Mouse (Mus musculus) adrenal gland, adult 18-20 months (tissue): Measurements from ENCODE around the gene Tmem236. TPM values are rescaled to one million over a fixed set of nuclear protein-coding genes. Genes with fewer than 3 reads are reported as not detected.

ENCODE experiments used
- DNase-seq, 2 experiments: peaks; one replicate each; pipeline ENCODE4 v3.0.0; 2021 to 2022; ENCODE audit warnings: low spot score in 2 of 2
- microRNA-seq, 2 experiments: library from miRNA; unstranded; fragments of <30 nt; microRNA quantifications; one replicate each; pipeline ENCODE4 v1.2.0; 2021; ENCODE audit warnings: borderline number of aligned reads in 2 of 2
- total RNA-seq, 2 experiments: library from RNA; stranded (reverse); gene quantifications; 1 replicate in 1 of 2; 2 replicates in 1 of 2; pipeline ENCODE4 v1.2.3; 2021

Tmem236 gene
- total RNA-seq, 2 experiments from 2014 or later, result not detected

DNA sequence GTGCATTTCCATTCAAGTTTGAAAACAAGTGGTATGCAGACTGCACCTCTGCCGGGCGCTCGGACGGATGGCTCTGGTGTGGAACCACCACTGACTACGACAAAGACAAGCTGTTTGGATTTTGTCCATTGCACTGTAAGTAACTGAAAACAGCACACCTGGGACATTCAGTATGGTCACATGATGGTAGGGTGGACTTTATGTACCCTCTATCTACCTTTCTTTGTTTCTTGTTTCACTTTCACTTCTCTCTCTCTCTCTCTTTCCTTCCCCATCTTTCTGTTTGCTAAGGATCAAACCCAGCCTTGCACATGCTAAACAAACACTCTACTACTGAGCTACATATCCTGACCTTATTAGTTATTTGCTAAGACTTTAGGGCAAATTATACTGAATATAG lies 69.8 kb downstream of the Tmem236 start:
- no peak for DNase-seq

DNA sequence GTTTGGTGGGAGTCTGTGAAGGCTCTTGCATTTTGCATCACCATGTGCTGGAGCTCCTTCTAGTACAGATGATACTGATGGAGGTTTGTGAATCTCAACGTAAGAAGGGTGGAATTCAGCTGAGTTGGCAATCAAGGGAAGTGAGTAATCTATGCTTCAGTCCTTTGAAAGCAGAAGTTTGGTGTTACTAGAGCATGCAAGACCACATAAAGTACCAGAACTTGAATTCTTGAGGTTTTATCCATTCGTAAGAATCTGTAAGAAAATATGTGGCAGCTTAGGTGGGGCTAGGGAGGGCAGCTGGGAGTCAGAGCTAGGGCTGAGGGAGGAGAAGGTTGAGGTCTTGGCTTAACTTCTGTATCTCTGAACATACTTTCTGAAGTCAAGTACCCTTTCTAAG lies 70.3 kb downstream of the Tmem236 start:
- no peak for DNase-seq

GRCm38 (mm10) chr2:14249839-14250564 lies 75.7 kb downstream of the Tmem236 start:
- no peak for DNase-seq

- DNase-seq, result no peak
Observed at GRCm38 (mm10) chr2:14251938-14252337, 77.6 kb downstream of the Tmem236 start.

GRCm38 (mm10) chr2:14258345-14258850 lies 84.1 kb downstream of the Tmem236 start:
- DNase-seq, result no peak

GRCm38 (mm10) chr2:14262090-14262489 lies 87.8 kb downstream of the Tmem236 start:
- no peak for DNase-seq

DNA sequence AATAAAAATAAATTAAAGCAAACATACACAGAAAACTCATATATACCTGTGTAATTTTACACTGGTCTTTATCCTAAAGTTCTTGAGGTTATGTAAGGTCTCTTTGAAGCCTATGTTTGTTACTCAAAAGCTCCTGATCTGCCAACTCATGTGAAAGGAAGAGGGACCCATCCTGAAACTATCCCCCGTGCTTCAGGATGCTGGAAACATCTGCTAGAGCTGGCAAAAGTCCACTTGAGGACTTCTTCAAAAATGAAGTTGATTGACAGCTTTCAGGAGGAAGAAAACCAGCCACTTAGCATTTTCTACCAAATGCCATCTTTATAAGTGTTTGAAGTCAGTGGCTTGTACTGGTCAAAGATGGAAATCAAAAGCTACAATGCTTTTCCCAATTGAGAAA lies 94.8 kb downstream of the Tmem236 start:
- no peak for DNase-seq

Small RNA genes within 50 kb of the gene (microRNA-seq; reads per million reads assigned to microRNA genes)
- 4.9 to 9.0 reads per million in 2 experiments for gene Mir511

Other genes starting within 250 kb of the Tmem236 start
- 10 to 100 TPM; 18.9 to 27.9 TPM for gene Hacd1, start 118.4 kb upstream of the Tmem236 start, total RNA-seq
- 10 to 100 TPM; 49.0 to 56.1 TPM for gene Stam, start 100.4 kb upstream of the Tmem236 start, total RNA-seq
- 10 to 100 TPM; 18.9 to 28.0 TPM for gene Mrc1, start 54.9 kb downstream of the Tmem236 start, total RNA-seq
- under 1 TPM; 0.10 to 0.23 TPM for gene Slc39a12, start 213.8 kb downstream of the Tmem236 start, total RNA-seq